Mouse (Mus musculus) embryonic facial prominence, embryonic 12.5 days (tissue): ENCODE measurements around the gene Susd3. TPM values are rescaled to one million over a fixed set of nuclear protein-coding genes. Genes with fewer than 3 reads are reported as not detected.

Experiments
- ATAC-seq: fragments of 200-750 bp; cut with Nextera tagmentation; 2 replicates; pipeline ENCODE4 v1.8.0; 2017; ENCODE audit not compliant: insufficient number of reproducible peaks, insufficient read depth, low FRiP score, low TSS enrichment
- H3K27ac ChIP-seq: fragments of 300-500 bp; sonication (generic); 2 replicates; pipeline ENCODE4 v1.5.1; 2016; ENCODE audit warnings: mild to moderate bottlenecking
- H3K27me3 ChIP-seq: fragments of 300-500 bp; sonication (generic); 2 replicates; pipeline ENCODE4 v1.6.1; 2016; ENCODE audit warnings: mild to moderate bottlenecking, moderate library complexity
- H3K36me3 ChIP-seq: fragments of 300-500 bp; sonication (generic); 2 replicates; pipeline ENCODE4 v1.6.1; 2016; ENCODE audit warnings: mild to moderate bottlenecking
- H3K4me1 ChIP-seq: fragments of 300-500 bp; sonication (generic); 2 replicates; pipeline ENCODE4 v1.6.1; 2016
- H3K4me2 ChIP-seq: fragments of 300-500 bp; sonication (generic); replicated peaks from 2 replicates; pipeline ENCODE4 v1.6.1; 2016; ENCODE audit warnings: mild to moderate bottlenecking, moderate library complexity
- H3K4me3 ChIP-seq: fragments of 300-500 bp; sonication (generic); 2 replicates; pipeline ENCODE4 v1.5.1; 2016; ENCODE audit warnings: mild to moderate bottlenecking
- H3K9ac ChIP-seq: fragments of 300-500 bp; sonication (generic); 2 replicates; pipeline ENCODE4 v1.6.1; 2016; ENCODE audit warnings: mild to moderate bottlenecking, moderate library complexity
- H3K9me3 ChIP-seq: fragments of 300-500 bp; sonication (generic); 2 replicates; pipeline ENCODE4 v1.6.1; 2016; ENCODE audit warnings: mild to moderate bottlenecking, moderate library complexity
- WGBS: fragments of 180-500 bp; shearing (Covaris S2); methylation state at CpG from one replicate; pipeline ENCODE4 v1.1.7; 2016; 5-methylcytosine and 5-hydroxymethylcytosine counted together
- polyA plus RNA-seq: library from polyadenylated mRNA; unstranded; fragments of >200 nt; fragmentation: Nextera tagmentation; extraction: Ambion mirVana; gene quantifications from 2 replicates; pipeline ENCODE4 v1.2.1, GENCODE M21; 2016

Susd3 gene
- polyA plus RNA-seq, 1 experiment from 2014 or later, result 1.8 TPM

DNA sequence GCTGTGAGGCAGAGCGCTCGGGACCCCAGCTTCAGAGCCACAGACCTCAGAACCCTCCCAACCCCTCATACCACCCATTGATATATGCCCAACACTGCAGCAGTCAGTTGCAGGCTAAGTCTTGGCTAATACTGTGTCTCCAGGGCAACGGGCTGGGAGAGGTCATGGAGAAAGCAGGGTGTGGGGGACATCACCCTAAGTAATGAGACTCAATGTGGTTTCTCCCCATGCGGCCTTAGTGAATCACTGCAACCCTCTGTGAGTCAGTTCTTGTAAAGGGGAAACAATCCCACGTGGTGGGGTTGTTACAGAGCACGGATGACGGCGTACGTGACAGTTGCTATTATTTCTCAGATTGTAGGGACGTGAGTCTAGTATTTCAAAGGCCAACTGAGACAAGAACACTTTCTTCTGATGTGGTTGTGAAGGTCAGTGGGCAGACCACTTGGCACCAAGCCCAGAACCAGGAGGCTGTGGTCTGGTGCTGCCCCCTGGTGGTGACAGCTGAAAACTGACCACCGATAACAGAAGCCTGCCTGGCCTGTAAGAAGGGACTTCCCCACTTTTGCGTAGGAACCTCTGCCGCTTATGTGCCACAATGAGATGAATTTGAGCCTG lies 43.0 kb downstream of the Susd3 start:
- Histone ChIP-seq H3K27ac (no peak overlapping the region), H3K36me3 (peaks cover 17% of the 10 kb centered on the region), H3K4me2 (no peak overlapping the region), H3K9ac (no peak overlapping the region), H3K4me1 (0 out of 2 replicates have a peak, but pooled peaks cover 14% of the 10 kb centered on the region), H3K9me3 (no peaks in the 10 kb centered on the region), H3K4me3 (no peak overlapping the region), H3K27me3 (no peaks in the 10 kb centered on the region)
- ATAC-seq, result no peak
- 40% methylated on average over 13 of the region's 13 CpGs for WGBS

DNA sequence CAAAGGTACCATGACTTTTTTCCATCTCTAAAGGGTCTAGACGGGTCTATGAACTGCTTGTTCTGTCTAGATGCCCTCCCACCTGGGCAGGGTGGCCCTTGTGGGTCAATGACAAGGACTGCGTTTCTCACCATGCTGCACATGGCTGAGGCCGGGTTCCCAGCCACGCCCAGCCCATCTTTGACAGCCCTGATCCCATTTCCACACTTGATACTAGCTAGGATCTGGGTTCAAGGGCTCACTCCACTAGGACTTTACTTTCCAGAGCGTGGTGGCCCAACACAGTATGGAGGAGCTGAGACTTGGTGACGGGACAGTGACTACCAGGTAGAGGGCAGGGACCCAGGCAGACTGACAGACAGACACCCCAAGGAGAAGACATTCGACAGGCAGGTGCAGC lies 46.0 kb downstream of the Susd3 start:
- Histone ChIP-seq H3K4me3 (no peak overlapping the region), H3K36me3 (peaks cover 13% of the 10 kb centered on the region), H3K27ac (no peak overlapping the region), H3K4me2 (no peak overlapping the region), H3K9me3 (no peaks in the 10 kb centered on the region), H3K4me1 (0 out of 2 replicates have a peak, but pooled peaks cover 7% of the 10 kb centered on the region), H3K27me3 (no peaks in the 10 kb centered on the region), H3K9ac (no peak overlapping the region)
- no peak for ATAC-seq
- whole genome bisulfite sequencing, result 90% methylated on average over 7 of the region's 7 CpGs

- H3K27ac ChIP-seq, result no peak overlapping the region
- H3K36me3 ChIP-seq, result peaks cover 17% of the 10 kb centered on the region
- 88% methylated on average over 13 of the region's 13 CpGs for WGBS
- no peaks in the 10 kb centered on the region for H3K27me3 ChIP-seq
- H3K4me2 ChIP-seq, result no peak overlapping the region
- no peak for ATAC-seq
- H3K9ac ChIP-seq, result no peak overlapping the region
- 0 out of 2 replicates have a peak, but pooled peaks cover 7% of the 10 kb centered on the region for H3K4me1 ChIP-seq
- H3K9me3 ChIP-seq, result no peaks in the 10 kb centered on the region
- no peak overlapping the region for H3K4me3 ChIP-seq
Observed at GRCm38 (mm10) chr13:49200688-49201087, 47.8 kb downstream of the Susd3 start.

- ATAC-seq, result no peak
- Histone ChIP-seq H3K36me3 (peaks cover 23% of the 10 kb centered on the region), H3K4me2 (no peak overlapping the region), H3K27me3 (no peaks in the 10 kb centered on the region), H3K27ac (no peak overlapping the region), H3K9me3 (no peaks in the 10 kb centered on the region), H3K4me3 (no peak overlapping the region), H3K4me1 (no peaks in the 10 kb centered on the region), H3K9ac (no peak overlapping the region)
- WGBS, result 95% methylated on average over 7 of the region's 7 CpGs
Observed at GRCm38 (mm10) chr13:49199891-49200290, 48.6 kb downstream of the Susd3 start.

- H3K36me3 ChIP-seq, result peaks cover 17% of the 10 kb centered on the region
- H3K4me1 ChIP-seq, result no peaks in the 10 kb centered on the region
- H3K4me3 ChIP-seq, result no peak overlapping the region
- no peaks in the 10 kb centered on the region for H3K9me3 ChIP-seq
- ATAC-seq, result no peak
- no peak overlapping the region for H3K9ac ChIP-seq
- H3K4me2 ChIP-seq, result no peak overlapping the region
- H3K27ac ChIP-seq, result no peak overlapping the region
- 90% methylated on average over 9 of the region's 9 CpGs for WGBS
- no peaks in the 10 kb centered on the region for H3K27me3 ChIP-seq
Observed at GRCm38 (mm10) chr13:49198734-49199133, 49.8 kb downstream of the Susd3 start.

GRCm38 (mm10) chr13:49196766-49197165 lies 51.7 kb downstream of the Susd3 start:
- H3K4me3 ChIP-seq, result no peak overlapping the region
- no peaks in the 10 kb centered on the region for H3K9me3 ChIP-seq
- peaks cover 8% of the 10 kb centered on the region for H3K4me1 ChIP-seq
- H3K9ac ChIP-seq, result no peak overlapping the region
- H3K27ac ChIP-seq, result no peak overlapping the region
- H3K36me3 ChIP-seq, result peaks cover 12% of the 10 kb centered on the region; the same call in 1 of the 2 replicates
- H3K27me3 ChIP-seq, result no peaks in the 10 kb centered on the region
- 82% methylated on average over 6 of the region's 6 CpGs for WGBS
- no peak overlapping the region for H3K4me2 ChIP-seq
- ATAC-seq, result no peak

DNA sequence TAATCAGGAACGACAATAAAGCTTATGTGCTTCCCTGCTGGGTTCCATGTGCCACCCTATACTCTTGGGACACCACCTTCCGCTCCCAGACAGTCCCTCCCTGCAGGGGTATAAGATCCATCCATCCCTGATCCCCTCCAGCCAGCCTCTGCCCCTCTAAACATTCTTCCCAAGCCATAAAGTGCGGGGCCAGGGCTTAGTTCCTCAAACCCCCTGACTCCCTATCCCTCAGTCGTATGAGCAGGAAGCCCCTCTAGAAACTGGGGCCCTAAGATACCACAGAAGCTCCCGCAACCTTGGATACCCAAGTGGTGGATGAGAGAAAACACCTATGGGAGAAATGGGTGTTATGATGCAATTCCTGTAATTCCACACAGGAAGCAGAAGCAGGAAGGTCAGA lies 52.3 kb downstream of the Susd3 start:
- Histone ChIP-seq H3K27ac (no peak overlapping the region), H3K4me1 (peaks cover 13% of the 10 kb centered on the region), H3K36me3 (peaks cover 12% of the 10 kb centered on the region; the same call in 1 of the 2 replicates), H3K27me3 (no peaks in the 10 kb centered on the region), H3K4me2 (no peak overlapping the region), H3K9me3 (no peaks in the 10 kb centered on the region), H3K4me3 (no peak overlapping the region), H3K9ac (no peak overlapping the region)
- 81% methylated on average over 5 of the region's 5 CpGs for WGBS
- ATAC-seq, result no peak

- Histone ChIP-seq H3K27ac (no peak overlapping the region), H3K4me1 (peaks cover 19% of the 10 kb centered on the region), H3K27me3 (no peaks in the 10 kb centered on the region), H3K4me3 (no peak overlapping the region), H3K4me2 (no peak overlapping the region), H3K9ac (no peak overlapping the region), H3K36me3 (peaks cover 12% of the 10 kb centered on the region; the same call in 1 of the 2 replicates), H3K9me3 (no peaks in the 10 kb centered on the region)
- WGBS, result 89% methylated on average over 7 of the region's 7 CpGs
- no peak for ATAC-seq
Observed at GRCm38 (mm10) chr13:49195651-49196050, 52.9 kb downstream of the Susd3 start.

- H3K4me1 ChIP-seq, result peaks cover 19% of the 10 kb centered on the region
- no peak for ATAC-seq
- no peak overlapping the region for H3K27ac ChIP-seq
- no peak overlapping the region for H3K9ac ChIP-seq
- H3K4me2 ChIP-seq, result no peak overlapping the region
- peaks cover 12% of the 10 kb centered on the region; the same call in 1 of the 2 replicates for H3K36me3 ChIP-seq
- no peak overlapping the region for H3K4me3 ChIP-seq
- no peaks in the 10 kb centered on the region for H3K9me3 ChIP-seq
- WGBS, result 93% methylated on average over 13 of the region's 13 CpGs
- no peaks in the 10 kb centered on the region for H3K27me3 ChIP-seq
Observed at GRCm38 (mm10) chr13:49194811-49195210, 53.7 kb downstream of the Susd3 start.

- WGBS, result 94% methylated on average over 17 of the region's 17 CpGs
- no peak for ATAC-seq
- Histone ChIP-seq H3K27me3 (no peaks in the 10 kb centered on the region), H3K4me3 (no peak overlapping the region), H3K27ac (no peak overlapping the region), H3K9ac (no peak overlapping the region), H3K4me2 (no peak overlapping the region), H3K36me3 (peaks cover 12% of the 10 kb centered on the region; the same call in 1 of the 2 replicates), H3K9me3 (no peaks in the 10 kb centered on the region), H3K4me1 (peaks cover 26% of the 10 kb centered on the region)
Observed at GRCm38 (mm10) chr13:49193650-49194049, 54.9 kb downstream of the Susd3 start.

GRCm38 (mm10) chr13:49192156-49192855 lies 56.2 kb downstream of the Susd3 start:
- no peak for ATAC-seq
- Histone ChIP-seq H3K4me1 (peaks cover 35% of the 10 kb centered on the region), H3K27ac (no peak overlapping the region), H3K4me3 (no peak overlapping the region), H3K36me3 (peaks cover 12% of the 10 kb centered on the region; the same call in 1 of the 2 replicates), H3K27me3 (no peaks in the 10 kb centered on the region), H3K9ac (no peak overlapping the region), H3K9me3 (no peaks in the 10 kb centered on the region), H3K4me2 (no peak overlapping the region)
- 72% methylated on average over 16 of the region's 16 CpGs for WGBS

GRCm38 (mm10) chr13:49191673-49192035 lies 56.9 kb downstream of the Susd3 start:
- no peak overlapping the region for H3K27ac ChIP-seq

More at GRCm38 (mm10) chr13:49191673-49192035, 56.9 kb downstream of the Susd3 start:
- no peaks in the 10 kb centered on the region for H3K27me3 ChIP-seq
- H3K4me1 ChIP-seq, result peaks cover 35% of the 10 kb centered on the region
- no peak overlapping the region for H3K4me2 ChIP-seq
- WGBS, result 55% methylated on average over 5 of the region's 5 CpGs
- H3K4me3 ChIP-seq, result no peak overlapping the region
- ATAC-seq, result no peak
- H3K36me3 ChIP-seq, result peaks cover 12% of the 10 kb centered on the region; the same call in 1 of the 2 replicates
- H3K9me3 ChIP-seq, result no peaks in the 10 kb centered on the region
- no peak overlapping the region for H3K9ac ChIP-seq
